Mouse (Mus musculus) kidney, postnatal 36 days (tissue): ENCODE data around the gene Lrig1.

Experiments used
- DNase-seq, 2 experiments: peaks; one replicate each; pipeline ENCODE4 v3.0.0; 2021 to 2022; ENCODE audit warnings: mixed read lengths in 2 of 2

Lrig1 gene

DNA sequence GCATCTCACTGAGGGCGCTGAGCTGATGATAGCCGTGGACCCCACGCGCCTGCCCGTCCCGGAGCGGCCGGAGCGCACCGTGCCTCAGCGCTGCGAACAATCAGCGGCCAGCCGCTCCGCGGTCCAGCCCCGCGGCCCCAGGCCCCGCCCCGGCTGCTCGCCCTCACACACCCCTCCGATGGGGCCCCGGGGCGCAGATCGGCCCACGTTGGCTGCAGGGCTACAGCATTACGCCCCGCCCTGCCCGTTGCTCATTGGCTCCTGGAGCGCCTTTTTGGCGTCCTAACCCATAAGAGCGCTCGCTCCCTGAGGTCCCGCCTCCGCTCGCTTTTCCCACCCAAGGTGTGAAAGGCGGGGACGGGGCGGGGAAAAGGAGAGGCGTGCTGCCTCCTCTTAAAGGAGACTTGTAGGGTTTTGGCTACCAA, at the start of gene Lrig1:
Lrig1 (minus strand) TSS at position 92 of the 425 bp plus-strand sequence.
- DNase-seq: peak; percentile 99

DNA sequence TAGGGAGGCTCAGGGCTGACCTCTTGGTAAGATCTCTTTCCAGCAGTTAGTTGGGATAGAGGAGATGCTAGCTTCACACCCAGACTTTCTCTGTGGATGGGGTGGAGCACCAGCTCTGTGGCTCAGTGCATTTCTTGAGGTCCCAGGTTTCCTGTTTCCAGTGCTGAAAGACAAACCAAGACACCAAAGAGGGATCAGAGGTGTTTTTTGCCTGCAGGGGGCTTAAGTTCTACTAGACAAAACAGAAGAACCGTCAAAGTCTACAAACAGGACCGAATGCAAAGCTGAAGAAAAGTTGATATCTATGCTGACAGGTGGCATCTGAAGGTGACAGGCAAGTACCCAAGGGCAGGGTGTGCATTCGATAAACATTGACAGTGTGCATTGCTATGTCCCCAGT, 49.7 kb upstream of the Lrig1 start:
- no peak for DNase-seq

DNA sequence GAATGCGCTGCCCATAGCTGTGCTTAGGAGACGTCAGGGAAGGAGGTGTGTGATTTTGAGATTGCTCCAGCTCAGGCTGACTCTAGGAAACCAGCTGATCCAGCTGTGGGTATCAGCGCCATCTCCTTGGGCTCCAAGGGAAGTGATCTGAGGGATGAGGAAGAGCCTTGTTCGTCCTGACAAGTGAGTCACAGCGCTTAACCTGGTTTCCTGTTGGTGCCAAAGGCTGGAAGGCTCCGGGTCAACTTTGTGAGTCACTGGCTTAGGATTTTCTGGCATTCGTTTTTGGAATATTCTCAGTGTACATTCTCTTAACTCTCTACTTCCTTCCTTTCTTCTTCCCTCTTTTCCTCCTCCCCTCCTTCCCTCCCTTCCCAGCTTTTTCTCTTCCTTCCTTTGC, 48.4 kb upstream of the Lrig1 start:
- DNase-seq: no peak

DNA sequence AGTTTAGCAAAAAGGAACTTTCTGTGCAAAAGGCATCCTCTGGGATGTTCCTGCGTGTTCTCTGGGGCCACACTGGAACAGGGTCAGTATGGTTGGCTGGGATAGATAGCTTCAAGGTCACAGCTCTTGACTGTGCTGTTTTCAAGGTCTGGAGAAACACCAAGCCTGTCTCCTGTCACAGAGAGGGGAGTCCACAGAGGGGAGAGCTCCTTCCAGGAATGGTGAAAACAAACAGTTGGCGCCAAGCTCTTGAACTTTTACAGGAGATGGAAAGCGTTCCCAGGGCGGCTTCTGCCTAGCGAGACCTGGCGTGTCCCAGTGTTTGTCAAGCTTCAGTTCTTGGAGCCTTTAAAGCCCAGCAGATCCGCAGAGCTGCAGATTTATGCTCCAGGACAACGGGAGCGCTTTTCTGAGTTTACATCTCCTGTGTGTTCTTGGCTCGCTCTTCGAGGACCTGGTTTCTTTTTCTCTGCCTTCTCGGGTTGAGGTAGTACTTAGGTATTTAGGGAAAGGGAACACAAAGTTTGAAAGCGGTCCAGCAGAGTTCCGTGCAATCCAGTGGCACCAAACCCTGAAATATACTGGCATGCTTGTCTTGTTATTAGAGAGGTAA, 40.3 kb upstream of the Lrig1 start:
- no peak for DNase-seq

DNA sequence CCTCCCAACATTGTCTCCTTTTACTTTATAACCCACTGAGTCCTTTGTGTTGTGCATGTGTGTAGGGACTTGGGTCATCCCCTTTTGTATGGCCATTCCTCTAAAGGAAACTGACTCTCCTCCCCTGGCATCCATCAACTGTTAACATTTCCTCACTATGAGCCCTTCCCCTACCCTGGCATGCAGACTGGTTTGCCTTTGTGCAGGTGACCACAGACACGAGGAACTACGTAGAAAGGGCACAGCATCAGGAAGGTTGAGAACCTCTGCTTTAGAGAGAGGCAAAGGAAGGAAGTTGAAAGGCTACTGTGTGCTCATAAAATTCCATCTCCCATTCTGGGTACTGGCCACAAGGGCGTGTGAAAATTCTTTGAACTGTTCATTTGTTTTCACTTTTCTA, 38.7 kb upstream of the Lrig1 start:
- DNase-seq: no peak

DNA sequence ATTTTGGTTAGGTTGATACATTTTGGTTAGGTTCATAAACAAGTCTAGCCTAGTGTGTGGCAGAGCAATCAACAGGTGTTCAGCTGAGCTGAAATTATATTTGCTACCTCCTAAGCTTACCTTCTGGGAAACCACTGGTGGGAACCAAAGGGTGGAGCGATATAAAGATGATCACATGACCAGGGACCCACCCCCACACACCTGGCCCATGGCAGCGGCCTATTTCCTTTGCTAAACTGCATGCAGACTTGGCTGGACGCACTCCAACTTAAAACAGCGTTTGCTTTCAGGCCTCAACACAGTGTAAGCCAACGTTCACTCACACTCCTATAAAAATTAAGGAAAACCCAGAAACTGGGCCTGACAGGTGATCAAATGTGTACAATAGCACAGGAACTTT, 33.9 kb upstream of the Lrig1 start:
- no peak for DNase-seq

DNA sequence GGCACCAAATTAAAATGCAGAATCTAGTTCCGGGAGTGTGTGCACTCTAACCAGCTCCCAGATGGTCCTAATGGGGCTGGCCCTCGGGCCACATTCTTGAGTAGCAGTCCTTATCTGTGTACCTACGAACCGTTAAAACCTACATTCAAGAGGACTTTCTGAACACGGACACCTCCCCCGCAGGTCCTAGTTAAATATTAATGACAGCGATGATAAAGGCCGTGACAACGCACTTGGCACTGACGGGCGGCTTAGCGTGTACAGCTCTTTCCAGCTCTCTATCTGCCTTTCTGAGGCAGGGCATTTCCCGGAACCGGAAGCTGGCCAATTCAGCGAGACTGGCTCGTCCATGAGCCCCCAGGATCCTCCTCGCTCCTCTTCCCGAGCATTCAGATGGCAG, 29.9 kb upstream of the Lrig1 start:
- DNase-seq: peak; percentile 67 to 70

DNA sequence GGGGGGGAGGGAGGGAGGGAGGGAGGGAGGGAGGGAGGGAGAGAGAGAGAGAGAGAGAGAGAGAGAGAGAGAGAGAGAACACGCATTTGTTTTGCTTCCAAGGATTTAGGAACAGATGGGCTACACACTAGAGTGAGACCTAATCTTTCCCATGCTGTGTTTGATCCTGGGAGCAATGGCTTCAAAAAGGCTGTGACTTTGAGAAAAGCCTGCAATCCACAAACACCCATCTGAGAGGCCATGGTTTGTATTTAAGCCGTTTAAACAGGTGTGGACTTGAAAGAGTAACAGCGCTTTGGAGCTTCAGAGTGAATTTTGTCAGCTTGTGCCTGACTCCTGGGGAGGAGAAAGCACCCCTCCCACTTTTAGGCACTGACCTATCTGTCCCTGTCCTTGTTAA, 29.2 kb upstream of the Lrig1 start:
- DNase-seq: no peak

DNA sequence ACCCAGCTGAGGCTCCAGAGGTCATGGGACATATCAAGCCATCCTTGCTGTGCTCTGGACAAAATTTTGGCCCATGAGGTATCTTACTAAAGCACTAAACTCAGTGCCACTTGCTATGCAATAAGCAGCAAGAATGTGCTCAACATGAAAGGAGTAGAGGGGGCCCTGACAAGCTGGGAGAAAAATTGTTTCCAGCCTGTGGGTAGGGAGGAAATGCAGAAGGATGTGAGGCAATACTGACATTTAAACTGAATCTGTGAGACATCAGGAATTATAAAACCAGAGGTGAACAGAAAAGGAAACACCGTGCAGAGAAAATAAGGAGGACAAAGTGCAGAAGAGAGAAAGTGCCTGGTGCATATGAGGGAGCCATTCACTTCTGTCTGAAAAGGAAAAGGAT, 24.7 kb upstream of the Lrig1 start:
- no peak for DNase-seq

DNA sequence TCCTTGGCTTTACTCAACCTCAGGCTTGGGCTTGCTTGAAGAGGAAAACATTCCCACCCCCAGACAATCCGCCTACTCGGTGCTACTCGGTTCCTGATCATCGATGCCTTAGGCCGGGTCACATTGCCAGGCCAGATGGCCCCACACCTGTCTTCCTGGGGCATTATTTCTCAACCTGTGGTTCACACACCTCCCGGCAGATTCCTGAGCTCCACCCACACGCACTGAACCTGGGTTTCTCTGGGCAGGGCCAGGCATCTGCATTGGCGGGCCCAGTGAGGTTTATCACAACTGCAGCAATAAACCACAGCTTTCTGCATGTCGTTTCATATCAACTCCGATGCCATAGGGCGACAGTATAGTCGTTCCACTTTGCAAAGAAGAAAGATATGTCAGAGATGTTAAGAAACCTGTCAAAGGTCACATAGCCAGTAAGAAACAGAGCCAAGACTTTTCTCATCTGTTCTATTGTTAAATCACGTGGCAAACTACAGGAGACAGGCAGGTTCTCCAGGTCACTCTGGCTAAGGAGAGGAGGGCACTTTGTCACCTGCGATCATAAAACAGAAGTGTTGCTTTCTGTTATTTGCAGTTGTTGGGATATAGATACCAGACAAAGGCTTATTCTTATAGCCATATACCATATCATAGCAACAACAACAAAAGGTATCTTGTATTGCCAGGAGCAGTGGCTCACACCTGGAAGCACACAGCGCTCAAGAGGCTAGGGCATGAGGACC, 18.8 kb upstream of the Lrig1 start:
- no peak for DNase-seq

DNA sequence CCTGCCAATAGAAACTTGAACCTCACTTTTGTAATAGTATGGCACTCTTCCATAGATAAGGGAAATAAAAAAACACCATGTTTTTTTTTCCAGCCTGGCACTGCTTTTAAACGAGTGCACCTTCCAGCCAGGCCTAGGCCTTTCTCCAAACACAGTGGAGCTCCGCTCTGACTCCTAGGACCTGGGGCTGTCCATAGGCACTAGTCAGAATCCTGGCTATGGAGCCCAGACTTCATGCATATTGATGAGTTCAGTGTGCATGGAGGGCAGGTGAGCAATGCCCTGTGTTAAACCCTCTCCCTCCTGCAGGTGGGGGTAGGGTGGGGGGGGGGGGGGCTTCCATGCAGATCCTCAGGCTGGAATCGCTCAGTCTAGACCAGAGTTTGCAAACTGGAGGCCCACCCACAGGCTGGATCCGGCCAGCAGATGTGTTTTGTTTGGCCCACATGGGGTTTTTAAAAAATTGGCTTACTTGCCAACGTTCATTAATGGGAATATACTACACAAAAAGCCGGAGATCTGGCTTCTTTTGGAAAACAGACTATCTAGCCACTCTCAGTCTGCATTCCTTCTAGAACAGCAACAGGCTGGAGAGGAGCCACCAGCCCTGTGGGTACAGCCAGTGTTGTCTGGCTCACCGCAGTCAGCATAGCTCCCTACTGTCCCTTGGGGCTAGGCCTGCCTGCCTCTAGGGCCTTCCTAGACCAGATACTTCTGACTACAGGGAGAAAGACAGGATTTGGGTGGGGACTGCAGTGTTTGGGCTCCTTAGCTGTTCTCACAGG, 17.9 kb upstream of the Lrig1 start:
- DNase-seq: peak; percentile 17 to 23

DNA sequence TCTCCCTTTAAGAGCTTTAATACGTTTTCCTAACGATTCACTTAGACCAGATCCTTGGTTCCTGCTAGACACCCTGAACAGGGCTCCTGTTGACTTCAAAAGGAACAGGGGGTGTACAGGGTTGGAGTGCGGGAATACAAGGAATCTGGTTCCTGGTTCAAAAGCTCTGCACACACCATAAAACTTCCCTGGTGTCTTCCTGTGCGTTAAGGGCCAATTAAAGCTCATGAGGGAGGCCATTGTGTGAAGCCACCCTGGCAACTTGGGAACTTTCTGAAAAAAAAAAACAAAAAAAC, 15.6 kb upstream of the Lrig1 start:
- DNase-seq: no peak

DNA sequence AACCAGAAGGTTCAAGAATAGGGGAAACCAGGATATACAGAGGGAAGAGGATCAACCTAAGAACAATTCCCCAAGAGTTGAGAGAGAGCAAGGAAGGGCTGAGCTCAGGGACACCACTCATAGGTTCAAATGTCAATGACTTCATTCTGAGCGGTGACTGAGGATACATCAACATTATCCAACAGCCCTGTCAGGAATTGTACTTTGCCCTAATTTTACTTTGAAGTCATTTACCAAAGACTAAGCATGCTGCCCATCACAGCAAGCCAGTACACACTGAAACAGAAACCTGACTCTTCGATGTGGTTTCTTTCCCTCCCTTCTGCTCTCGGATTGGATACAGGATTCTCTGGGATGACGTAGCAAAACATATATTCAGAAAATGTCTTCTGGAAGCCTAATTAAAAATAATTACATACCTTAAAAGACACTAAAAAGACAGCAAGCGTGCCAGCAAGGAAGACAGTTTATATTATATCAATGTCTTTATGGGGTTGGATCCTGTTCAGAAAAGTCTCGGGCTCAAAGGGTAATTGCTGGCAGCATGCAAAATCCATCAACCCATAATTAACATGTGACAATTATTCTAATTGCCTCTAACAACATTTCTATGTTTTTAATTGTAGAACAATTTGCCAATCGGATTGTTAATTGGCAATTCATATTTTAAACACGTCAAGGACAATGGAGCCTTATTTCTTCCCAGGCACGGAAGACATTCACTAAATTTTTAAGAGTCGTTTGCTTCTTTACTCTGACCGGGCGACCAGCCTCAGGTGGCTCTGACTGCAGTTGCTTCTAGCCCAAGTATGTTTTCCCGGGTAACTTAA, 15.1 kb upstream of the Lrig1 start:
- DNase-seq: no peak

DNA sequence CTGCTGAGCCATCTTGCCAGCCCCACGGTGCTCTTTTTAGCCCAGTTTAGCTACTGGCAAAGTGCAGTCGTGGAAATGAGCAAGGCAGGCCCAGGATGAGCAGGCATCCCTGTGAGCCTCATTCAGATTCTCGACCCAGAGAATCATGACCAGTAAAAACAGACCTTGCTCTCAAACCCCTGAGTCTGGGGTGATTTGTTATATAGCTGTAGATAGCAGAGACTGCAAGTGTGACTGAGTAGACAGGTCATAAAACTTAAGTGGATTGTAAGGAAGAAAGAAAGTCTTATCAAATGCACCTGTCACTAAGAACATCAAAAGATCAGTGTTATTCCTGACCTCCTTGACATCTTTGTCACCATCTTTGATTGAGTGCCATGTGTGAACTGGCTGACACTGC, 9.9 kb upstream of the Lrig1 start:
- no peak for DNase-seq

DNA sequence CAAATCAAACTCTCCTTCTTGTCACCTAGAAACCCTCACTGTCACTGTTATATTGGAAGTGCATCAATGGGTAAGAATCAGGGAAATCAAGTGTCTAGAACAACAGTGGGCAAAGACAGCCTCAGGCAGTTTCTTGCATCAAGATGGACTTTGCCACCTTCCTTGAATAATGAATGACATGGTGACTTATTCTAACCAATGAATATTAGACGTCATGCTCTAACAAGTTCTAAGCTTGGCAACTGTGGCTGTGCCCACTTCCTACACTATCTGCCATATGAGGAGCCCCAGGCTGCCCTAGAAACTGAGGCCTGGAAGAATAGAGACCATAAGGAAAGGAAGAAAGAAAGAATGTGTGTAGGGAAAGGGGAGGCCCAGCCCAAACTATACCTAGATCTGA, 9.2 kb upstream of the Lrig1 start:
- DNase-seq: peak; percentile 28 to 62

DNA sequence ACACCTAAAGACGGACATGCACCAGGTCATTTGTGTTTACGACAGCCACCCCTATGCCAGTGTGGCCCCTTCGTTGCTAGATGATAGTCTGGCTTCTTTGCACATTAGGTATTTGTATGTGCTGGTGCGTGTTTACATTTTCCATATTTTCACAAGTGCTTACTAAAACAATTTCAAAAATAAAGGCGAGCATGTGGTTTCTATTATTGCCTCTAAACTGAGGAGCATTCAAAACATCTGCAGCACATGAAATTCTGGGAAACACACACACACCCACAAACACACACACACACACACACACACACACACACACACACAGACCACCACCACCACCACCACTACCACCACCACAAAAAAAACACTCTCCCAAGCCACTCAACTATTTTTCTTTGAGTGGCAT, 7.3 kb upstream of the Lrig1 start:
- no peak for DNase-seq

DNA sequence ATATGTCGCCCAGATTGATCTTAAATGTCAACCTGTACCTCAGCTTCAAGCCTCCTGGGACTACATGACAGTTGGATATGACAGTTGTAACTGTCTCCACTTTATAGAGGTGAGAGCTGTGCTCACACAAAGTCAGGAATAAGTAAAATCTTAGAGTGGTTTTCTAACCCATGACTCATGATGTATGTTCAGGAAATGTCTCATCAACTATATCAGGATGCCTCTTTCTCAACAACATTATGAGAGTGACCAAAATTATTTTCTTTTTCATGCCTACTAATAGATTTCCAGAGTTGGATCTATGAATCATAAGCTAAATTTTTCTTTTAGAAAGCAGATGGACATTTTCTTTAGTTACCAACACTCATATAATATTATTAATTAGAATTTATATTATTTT, 6.0 kb upstream of the Lrig1 start:
- no peak for DNase-seq

DNA sequence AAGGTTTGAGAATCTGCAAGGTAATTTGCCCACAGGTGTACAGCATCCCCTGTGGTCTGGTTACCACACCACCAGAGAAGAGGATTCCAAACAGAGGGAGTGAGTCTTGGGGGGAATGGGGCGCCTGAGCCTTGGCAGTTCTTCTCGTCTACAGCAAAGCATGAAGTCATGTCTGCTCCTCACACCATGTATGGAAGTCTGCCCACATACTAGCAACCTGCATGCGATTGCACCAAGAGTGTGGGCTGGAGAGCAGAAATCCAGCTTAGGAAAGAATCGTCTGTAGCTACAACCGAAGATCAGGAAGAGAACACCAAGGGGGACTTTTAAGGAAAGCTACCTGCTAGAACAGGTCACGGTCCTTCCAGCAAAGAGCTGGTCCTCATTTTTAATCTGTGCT, 3.0 kb upstream of the Lrig1 start:
- DNase-seq: no peak

DNA sequence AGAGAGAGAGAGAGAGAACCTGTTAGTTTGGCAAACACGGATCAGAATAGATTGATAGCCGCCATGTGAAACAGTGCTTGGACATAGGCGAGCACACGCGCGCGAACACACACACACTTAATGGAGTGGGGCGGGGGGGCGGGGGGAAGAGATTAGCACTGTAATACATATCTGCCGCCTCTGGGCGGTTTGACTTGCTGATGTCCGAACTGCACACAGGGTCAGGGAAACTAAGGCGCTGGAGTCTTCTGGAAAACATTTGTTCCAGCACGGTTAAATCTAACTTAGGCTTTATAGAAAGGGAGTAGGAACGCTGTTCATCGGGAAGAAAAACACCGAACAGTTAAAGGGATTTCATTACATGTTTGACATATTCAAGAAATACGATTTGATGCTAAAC, 1.1 kb upstream of the Lrig1 start:
- DNase-seq: peak in 1 of 2 experiments; percentile 47

DNA sequence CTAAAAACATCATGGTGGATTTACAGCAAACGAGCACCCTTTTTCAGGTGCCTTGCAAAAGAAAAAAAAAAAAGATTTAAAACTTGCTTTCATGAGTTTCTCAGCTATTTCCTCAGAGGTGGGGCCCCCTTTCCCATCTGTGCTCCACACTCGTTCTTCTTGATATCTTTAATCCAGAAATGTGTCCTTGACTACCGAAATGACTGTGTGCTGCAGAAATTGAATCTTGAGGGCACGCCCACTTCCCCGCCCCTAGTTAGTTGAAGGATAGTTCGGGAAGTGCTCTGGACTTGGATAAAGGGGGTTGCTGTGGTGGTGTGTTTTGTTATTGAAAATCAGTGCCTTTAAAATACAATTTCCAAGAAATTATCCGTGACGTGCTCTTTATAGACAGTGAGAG, 654 bp upstream of the Lrig1 start:
- peak; percentile 90 to 93 for DNase-seq

DNA sequence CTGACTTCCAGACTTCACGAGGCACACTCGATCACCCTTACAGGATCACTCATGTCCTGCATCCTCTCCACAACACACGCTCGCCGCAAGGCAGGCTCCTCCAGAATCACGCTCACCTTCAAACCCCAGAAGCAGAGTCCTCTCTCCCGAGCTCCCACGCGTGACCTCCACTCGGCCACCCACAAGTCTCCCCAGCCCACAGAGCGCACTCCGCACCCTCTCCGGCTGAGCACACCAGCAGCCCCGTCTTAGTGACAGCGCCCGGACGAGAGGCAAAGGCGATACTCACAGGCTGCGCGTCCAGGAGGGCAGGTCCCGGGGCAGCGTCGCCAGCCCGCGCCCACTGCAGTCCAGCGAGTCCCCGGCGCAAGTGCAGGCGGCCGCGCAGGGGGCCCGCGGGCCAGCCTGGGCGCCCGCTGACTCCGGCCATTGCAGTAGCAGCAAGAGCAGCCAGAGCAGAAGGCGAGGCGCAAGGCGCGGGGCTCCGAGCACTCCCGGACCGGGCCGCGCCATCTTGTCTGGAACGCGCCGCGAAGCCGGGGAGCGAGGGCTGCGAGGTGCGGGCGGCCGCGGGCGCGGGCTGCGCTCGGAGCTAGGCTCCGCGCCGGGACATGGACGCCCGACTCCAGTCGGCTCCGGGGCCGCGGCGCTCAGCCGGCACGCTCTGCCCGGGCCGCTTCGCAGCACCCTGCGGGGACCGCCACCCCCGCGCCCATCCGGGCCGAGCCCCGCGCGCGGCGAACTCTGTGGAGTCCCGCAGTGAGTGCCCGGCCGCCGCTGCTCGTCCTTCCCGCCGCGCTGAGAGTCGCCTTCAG, 578 bp downstream of the Lrig1 start:
- peak in 1 of 2 experiments; percentile 61 for DNase-seq

DNA sequence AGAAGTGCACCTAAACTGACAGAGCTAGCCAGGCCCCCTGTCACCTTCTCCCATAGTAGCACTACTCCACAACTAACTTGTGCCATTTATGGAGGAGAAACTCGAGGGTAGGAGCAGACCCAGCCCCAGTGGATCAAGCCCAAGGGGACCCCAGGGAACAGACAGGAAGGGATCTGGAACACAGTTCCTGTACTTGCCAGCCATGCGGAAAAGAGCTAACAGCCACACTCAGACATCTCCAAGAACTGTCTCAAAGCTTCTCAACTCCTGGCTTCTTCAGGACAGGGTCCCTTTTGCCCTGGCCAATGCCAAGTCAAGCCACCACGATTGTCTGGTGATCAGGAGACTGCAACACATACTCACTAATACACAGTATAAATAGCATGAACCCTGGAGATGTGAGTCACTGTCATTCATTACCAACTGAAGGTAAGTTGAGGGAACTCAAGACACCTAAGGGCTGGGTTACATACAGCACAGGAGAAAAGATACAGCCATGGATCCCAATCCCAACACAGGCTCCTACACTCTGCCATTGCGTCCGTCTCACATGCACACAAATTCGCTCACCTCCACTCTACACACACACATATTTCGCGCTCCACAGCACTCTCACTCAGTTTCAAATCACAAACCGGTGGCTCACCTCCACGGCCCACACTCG, 1.3 kb downstream of the Lrig1 start:
- peak in 1 of 2 experiments; percentile 16 for DNase-seq
